Mouse (Mus musculus): ENCODE measurements at regions not wholly inside any gene's neighbourhood (a gene's known extent, or its start where the extent isn't known, plus 50 kb on each side); places are given as distances from the start of the nearest gene placed in this dataset.

GRCm38 (mm10) chr8:50387189-50387588 lies 1543.4 kb upstream of the Tenm3 start:
- no peaks in the 10 kb centered on the region for H3K36me3 ChIP-seq (replicated peaks)
- ATAC-seq (ENCODE audit: extremely low read depth, insufficient number of reproducible peaks, low FRiP score, poor library complexity, severe bottlenecking): no peak
- TF ChIP-seq CTCF (IDR thresholded peaks at IDR 0.05; ENCODE audit: low read depth, low read length): no peak
- no peak for TF ChIP-seq POLR2AphosphoS5 (IDR thresholded peaks at IDR 0.05; ENCODE audit: insufficient replicate concordance, low read depth, low read length)
- TF ChIP-seq TAL1 (conservative IDR thresholded peaks at IDR 0.05; ENCODE audit: low read depth, low read length): no peak
- TF ChIP-seq GATA1 (IDR thresholded peaks at IDR 0.05; ENCODE audit: borderline replicate concordance, low read length): no peak
- no peak for TF ChIP-seq GATA2 (IDR thresholded peaks at IDR 0.05; ENCODE audit: borderline replicate concordance, low read depth, low read length)

GRCm38 (mm10) chr8:50383697-50384096 lies 1539.9 kb upstream of the Tenm3 start:
- Histone ChIP-seq H3K9me3 (replicated peaks) (peaks cover 2% of the 10 kb centered on the region), H3K4me3 (ENCODE audit: low read depth, low read length) (no peak overlapping the region), H3K4me1 (ENCODE audit: insufficient read depth, low read depth, low read length) (no peaks in the 10 kb centered on the region), H3K27me3 (ENCODE audit: insufficient read depth, low read length) (no peaks in the 10 kb centered on the region), H3K36me3 (replicated peaks) (no peaks in the 10 kb centered on the region)
- no peak for TF ChIP-seq GATA2 (IDR thresholded peaks at IDR 0.05; ENCODE audit: borderline replicate concordance, low read depth, low read length)
- TF ChIP-seq GATA1 (IDR thresholded peaks at IDR 0.05; ENCODE audit: borderline replicate concordance, low read length): no peak
- TF ChIP-seq CTCF (IDR thresholded peaks at IDR 0.05; ENCODE audit: low read depth, low read length): no peak
- TF ChIP-seq POLR2AphosphoS5 (IDR thresholded peaks at IDR 0.05; ENCODE audit: insufficient replicate concordance, low read depth, low read length): no peak
- no peak for TF ChIP-seq TAL1 (conservative IDR thresholded peaks at IDR 0.05; ENCODE audit: low read depth, low read length)
- ATAC-seq (ENCODE audit: extremely low read depth, insufficient number of reproducible peaks, low FRiP score, poor library complexity, severe bottlenecking) (no peak), DNase-seq (ENCODE audit: low spot score) (no peak)

More at GRCm38 (mm10) chr8:50387189-50387588, 1543.4 kb upstream of the Tenm3 start:
- no peaks in the 10 kb centered on the region for H3K4me1 ChIP-seq (ENCODE audit: insufficient read depth, low read depth, low read length)
- no peak overlapping the region for H3K4me3 ChIP-seq (ENCODE audit: low read depth, low read length)
- peaks cover 2% of the 10 kb centered on the region for H3K9me3 ChIP-seq (replicated peaks)
- no peaks in the 10 kb centered on the region for H3K27me3 ChIP-seq (ENCODE audit: insufficient read depth, low read length)
- DNase-seq (ENCODE audit: low spot score): no peak

GRCm38 (mm10) chr8:50379745-50380144 lies 1536.0 kb upstream of the Tenm3 start:
- no peak overlapping the region for H3K4me3 ChIP-seq (ENCODE audit: low read depth, low read length)
- no peaks in the 10 kb centered on the region for H3K4me1 ChIP-seq (ENCODE audit: insufficient read depth, low read depth, low read length)
- DNase-seq (ENCODE audit: low spot score): no peak
- no peaks in the 10 kb centered on the region for H3K27me3 ChIP-seq (ENCODE audit: insufficient read depth, low read length)
- H3K36me3 ChIP-seq (replicated peaks): no peaks in the 10 kb centered on the region
- no peak for TF ChIP-seq GATA1 (IDR thresholded peaks at IDR 0.05; ENCODE audit: borderline replicate concordance, low read length)
- no peak for TF ChIP-seq CTCF (IDR thresholded peaks at IDR 0.05; ENCODE audit: low read depth, low read length)
- no peak for TF ChIP-seq GATA2 (IDR thresholded peaks at IDR 0.05; ENCODE audit: borderline replicate concordance, low read depth, low read length)
- TF ChIP-seq TAL1 (conservative IDR thresholded peaks at IDR 0.05; ENCODE audit: low read depth, low read length): no peak
- TF ChIP-seq POLR2AphosphoS5 (IDR thresholded peaks at IDR 0.05; ENCODE audit: insufficient replicate concordance, low read depth, low read length): no peak
- ATAC-seq (ENCODE audit: extremely low read depth, insufficient number of reproducible peaks, low FRiP score, poor library complexity, severe bottlenecking): no peak
- no peaks in the 10 kb centered on the region; the same call in 1 of the 2 replicates for H3K9me3 ChIP-seq (replicated peaks)

- no peaks in the 10 kb centered on the region for H3K27me3 ChIP-seq (ENCODE audit: insufficient read depth, low read length)
- TF ChIP-seq GATA1 (IDR thresholded peaks at IDR 0.05; ENCODE audit: borderline replicate concordance, low read length): no peak
- TF ChIP-seq GATA2 (IDR thresholded peaks at IDR 0.05; ENCODE audit: borderline replicate concordance, low read depth, low read length): no peak
- TF ChIP-seq POLR2AphosphoS5 (IDR thresholded peaks at IDR 0.05; ENCODE audit: insufficient replicate concordance, low read depth, low read length): no peak
- no peak for TF ChIP-seq TAL1 (conservative IDR thresholded peaks at IDR 0.05; ENCODE audit: low read depth, low read length)
- TF ChIP-seq CTCF (IDR thresholded peaks at IDR 0.05; ENCODE audit: low read depth, low read length): no peak
- no peak for ATAC-seq (ENCODE audit: extremely low read depth, insufficient number of reproducible peaks, low FRiP score, poor library complexity, severe bottlenecking)
Measured at GRCm38 (mm10) chr8:50373790-50374189, 1530.0 kb upstream of the Tenm3 start.

GRCm38 (mm10) chr8:50326485-50326884 lies 1482.7 kb upstream of the Tenm3 start:
- no peaks in the 10 kb centered on the region for H3K9me3 ChIP-seq (replicated peaks)
- H3K4me1 ChIP-seq (ENCODE audit: insufficient read depth, low read depth, low read length): no peaks in the 10 kb centered on the region
- DNase-seq (ENCODE audit: low spot score) (no peak), ATAC-seq (ENCODE audit: extremely low read depth, insufficient number of reproducible peaks, low FRiP score, poor library complexity, severe bottlenecking) (no peak)
- H3K4me3 ChIP-seq (ENCODE audit: low read depth, low read length): no peak overlapping the region
- no peaks in the 10 kb centered on the region for H3K27me3 ChIP-seq (ENCODE audit: insufficient read depth, low read length)
- no peaks in the 10 kb centered on the region for H3K36me3 ChIP-seq (replicated peaks)
- no peak for TF ChIP-seq CTCF (IDR thresholded peaks at IDR 0.05; ENCODE audit: low read depth, low read length)
- TF ChIP-seq POLR2AphosphoS5 (IDR thresholded peaks at IDR 0.05; ENCODE audit: insufficient replicate concordance, low read depth, low read length): no peak
- TF ChIP-seq GATA1 (IDR thresholded peaks at IDR 0.05; ENCODE audit: borderline replicate concordance, low read length): no peak
- no peak for TF ChIP-seq GATA2 (IDR thresholded peaks at IDR 0.05; ENCODE audit: borderline replicate concordance, low read depth, low read length)
- no peak for TF ChIP-seq TAL1 (conservative IDR thresholded peaks at IDR 0.05; ENCODE audit: low read depth, low read length)

More at GRCm38 (mm10) chr8:50373790-50374189, 1530.0 kb upstream of the Tenm3 start:
- H3K4me1 ChIP-seq (ENCODE audit: insufficient read depth, low read depth, low read length): no peaks in the 10 kb centered on the region
- no peaks in the 10 kb centered on the region for H3K9me3 ChIP-seq (replicated peaks)
- no peak for DNase-seq (ENCODE audit: low spot score)
- H3K4me3 ChIP-seq (ENCODE audit: low read depth, low read length): no peak overlapping the region
- H3K36me3 ChIP-seq (replicated peaks): no peaks in the 10 kb centered on the region

- no peak for ATAC-seq (ENCODE audit: extremely low read depth, insufficient number of reproducible peaks, low FRiP score, poor library complexity, severe bottlenecking)
- TF ChIP-seq CTCF (IDR thresholded peaks at IDR 0.05; ENCODE audit: low read depth, low read length) (no peak), TAL1 (conservative IDR thresholded peaks at IDR 0.05; ENCODE audit: low read depth, low read length) (no peak), GATA1 (IDR thresholded peaks at IDR 0.05; ENCODE audit: borderline replicate concordance, low read length) (no peak), POLR2AphosphoS5 (IDR thresholded peaks at IDR 0.05; ENCODE audit: insufficient replicate concordance, low read depth, low read length) (no peak), GATA2 (IDR thresholded peaks at IDR 0.05; ENCODE audit: borderline replicate concordance, low read depth, low read length) (no peak)
- H3K36me3 ChIP-seq (replicated peaks): no peaks in the 10 kb centered on the region
Measured at GRCm38 (mm10) chr8:50321356-50321963, 1477.7 kb upstream of the Tenm3 start.

More at GRCm38 (mm10) chr8:50321356-50321963, 1477.7 kb upstream of the Tenm3 start:
- DNase-seq (ENCODE audit: low spot score): no peak
- Histone ChIP-seq H3K4me1 (ENCODE audit: insufficient read depth, low read depth, low read length) (no peaks in the 10 kb centered on the region), H3K27me3 (ENCODE audit: insufficient read depth, low read length) (no peaks in the 10 kb centered on the region), H3K4me3 (ENCODE audit: low read depth, low read length) (no peak overlapping the region), H3K9me3 (replicated peaks) (no peaks in the 10 kb centered on the region)

Data from G1E (cell line).